Mouse (Mus musculus) embryo, embryonic 10 days (tissue): ENCODE data around the gene Rbm20.

ENCODE experiments used
- DNase-seq: peaks from one replicate; pipeline ENCODE4 v3.0.0-alpha.2; 2015; ENCODE audit warnings: low spot score

Rbm20 gene

GRCm38 (mm10) chr19:53757432-53758109 lies 80.5 kb downstream of the Rbm20 start:
- DNase-seq = no peak

GRCm38 (mm10) chr19:53758881-53759418 lies 81.8 kb downstream of the Rbm20 start:
- DNase-seq = no peak

- no peak for DNase-seq
Observed at GRCm38 (mm10) chr19:53760125-53761101, 83.3 kb downstream of the Rbm20 start.

- peak; percentile 54 for DNase-seq
Observed at GRCm38 (mm10) chr19:53762749-53763438, 85.8 kb downstream of the Rbm20 start.

GRCm38 (mm10) chr19:53764688-53765478 lies 87.8 kb downstream of the Rbm20 start:
- DNase-seq = no peak

GRCm38 (mm10) chr19:53768478-53768877 lies 91.4 kb downstream of the Rbm20 start:
- DNase-seq = peak; percentile 81

GRCm38 (mm10) chr19:53773937-53774640 lies 97.0 kb downstream of the Rbm20 start:
- peak; percentile 60 for DNase-seq

- DNase-seq = no peak
Observed at GRCm38 (mm10) chr19:53774641-53775350, 97.7 kb downstream of the Rbm20 start.

- no peak for DNase-seq
Observed at GRCm38 (mm10) chr19:53779402-53779801, 102.3 kb downstream of the Rbm20 start.

- no peak for DNase-seq
Observed at GRCm38 (mm10) chr19:53779818-53780217, 102.7 kb downstream of the Rbm20 start.

GRCm38 (mm10) chr19:53780752-53781602 lies 103.9 kb downstream of the Rbm20 start:
- DNase-seq = no peak

- DNase-seq = no peak
Observed at GRCm38 (mm10) chr19:53781826-53782225, 104.7 kb downstream of the Rbm20 start.

GRCm38 (mm10) chr19:53785352-53785751 lies 108.2 kb downstream of the Rbm20 start:
- DNase-seq = no peak

GRCm38 (mm10) chr19:53786239-53786638 lies 109.1 kb downstream of the Rbm20 start:
- no peak for DNase-seq

- DNase-seq = no peak
Observed at GRCm38 (mm10) chr19:53786836-53787235, 109.7 kb downstream of the Rbm20 start.

- no peak for DNase-seq
Observed at GRCm38 (mm10) chr19:53788621-53789331, 111.7 kb downstream of the Rbm20 start.

- no peak for DNase-seq
Observed at GRCm38 (mm10) chr19:53789571-53789970, 112.5 kb downstream of the Rbm20 start.
